Mouse (Mus musculus): ENCODE measurements around the gene Ngly1.

DNA sequence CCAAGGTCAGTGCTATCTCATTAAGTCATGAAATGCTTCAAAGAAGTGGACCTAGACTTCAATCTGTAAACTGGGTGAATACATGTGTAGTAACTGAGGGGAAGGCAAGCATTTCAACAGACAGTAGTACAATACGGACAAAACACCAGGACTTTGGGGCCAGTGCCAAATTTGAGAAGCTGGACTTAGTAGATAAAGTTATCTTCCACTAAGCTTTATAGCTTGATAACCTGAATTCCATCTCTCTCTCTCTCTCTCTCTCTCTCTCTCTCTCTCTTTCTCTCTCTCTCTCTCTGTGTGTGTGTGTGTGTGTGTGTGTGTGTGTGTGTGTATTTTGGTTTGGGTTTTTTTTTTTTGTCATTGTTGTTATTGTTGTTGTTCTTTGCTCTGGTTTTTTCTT is 4.0 kb upstream of the Ngly1 start:
- TF ChIP-seq CTCF (IDR thresholded peaks at IDR 0.05; ENCODE audit: borderline replicate concordance, insufficient read depth, low read depth, low read length): no peak
- TF ChIP-seq POLR2A (IDR thresholded peaks at IDR 0.05; ENCODE audit: borderline replicate concordance, insufficient read depth, low read length): no peak
